Mouse (Mus musculus): ENCODE data around the gene Tcf20.

DNA sequence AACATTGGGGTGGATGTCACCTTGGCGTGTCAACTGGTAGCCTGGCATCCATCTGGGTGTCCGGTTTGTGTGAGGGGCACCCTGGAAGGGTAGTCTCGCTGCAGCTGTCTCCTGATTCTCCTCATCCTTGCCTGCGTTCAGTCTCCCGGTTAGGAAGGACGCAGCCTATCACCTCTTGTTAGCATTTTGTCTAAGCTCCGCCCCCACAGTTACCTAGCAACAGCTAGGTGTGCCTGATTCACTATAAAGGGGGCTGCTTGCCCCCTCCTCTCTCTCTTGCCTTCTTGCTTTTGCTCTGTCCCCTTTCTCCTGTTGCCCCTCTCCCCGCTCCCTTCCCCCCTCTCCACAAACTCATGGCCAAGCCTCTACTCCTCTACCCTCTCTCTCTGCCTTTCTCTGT, 35.3 kb upstream of the Tcf20 start:
- no peak for TF ChIP-seq CTCF (IDR thresholded peaks at IDR 0.05; ENCODE audit: low read depth)
- TF ChIP-seq EP300 (IDR thresholded peaks at IDR 0.05; ENCODE audit: low read depth) = no peak
